Mouse (Mus musculus): Measurements from ENCODE around the gene Nuak1. TPM values are rescaled to one million over a fixed set of nuclear protein-coding genes. Genes with fewer than 3 reads are reported as not detected.

Gene Nuak1
- polyA plus RNA-seq, 1 experiment from 2014 or later: 0.13 TPM

- H3K36me3 ChIP-seq (ENCODE audit: control insufficient read depth, insufficient read depth): no peaks in the 10 kb centered on the region
- no peak overlapping the region for H3K27ac ChIP-seq (ENCODE audit: low read length)
- no peak overlapping the region for H3K4me3 ChIP-seq (ENCODE audit: low read depth, low read length)
- H3K9ac ChIP-seq (ENCODE audit: low read depth, low read length): no peak overlapping the region
- WGBS (ENCODE audit: insufficient replicate concordance): 40% methylated on average over 5 of the region's 5 CpGs
- H3K4me1 ChIP-seq (ENCODE audit: control insufficient read depth, low read depth, low read length): no peaks in the 10 kb centered on the region
- H3K9me3 ChIP-seq (replicated peaks; ENCODE audit: control insufficient read depth, low read length): no peaks in the 10 kb centered on the region
- H3K4me2 ChIP-seq (ENCODE audit: low read depth, low read length): no peak overlapping the region
- H3K27me3 ChIP-seq (ENCODE audit: control insufficient read depth, insufficient read depth, low read depth, low read length): no peaks in the 10 kb centered on the region
- ATAC-seq (ENCODE audit: low read depth): no peak
Measured at GRCm38 (mm10) chr10:84423903-84424302, 16.5 kb downstream of the Nuak1 start.

- Histone ChIP-seq H3K36me3 (ENCODE audit: control insufficient read depth, insufficient read depth) (no peaks in the 10 kb centered on the region), H3K4me1 (ENCODE audit: control insufficient read depth, low read depth, low read length) (no peaks in the 10 kb centered on the region), H3K4me2 (ENCODE audit: low read depth, low read length) (no peak overlapping the region), H3K27ac (ENCODE audit: low read length) (no peak overlapping the region), H3K9me3 (replicated peaks; ENCODE audit: control insufficient read depth, low read length) (no peaks in the 10 kb centered on the region), H3K27me3 (ENCODE audit: control insufficient read depth, insufficient read depth, low read depth, low read length) (no peaks in the 10 kb centered on the region), H3K4me3 (ENCODE audit: low read depth, low read length) (no peak overlapping the region), H3K9ac (ENCODE audit: low read depth, low read length) (no peak overlapping the region)
- 70% methylated on average over 6 of the region's 6 CpGs for WGBS (ENCODE audit: insufficient replicate concordance)
- no peak for ATAC-seq (ENCODE audit: low read depth)
Measured at GRCm38 (mm10) chr10:84420589-84420988, 19.8 kb downstream of the Nuak1 start.

GRCm38 (mm10) chr10:84418421-84418820, 22.0 kb downstream of the Nuak1 start:
- Histone ChIP-seq H3K4me1 (ENCODE audit: control insufficient read depth, low read depth, low read length) (no peaks in the 10 kb centered on the region), H3K4me2 (ENCODE audit: low read depth, low read length) (no peak overlapping the region), H3K36me3 (ENCODE audit: control insufficient read depth, insufficient read depth) (no peaks in the 10 kb centered on the region), H3K9ac (ENCODE audit: low read depth, low read length) (no peak overlapping the region), H3K27me3 (ENCODE audit: control insufficient read depth, insufficient read depth, low read depth, low read length) (no peaks in the 10 kb centered on the region), H3K9me3 (replicated peaks; ENCODE audit: control insufficient read depth, low read length) (no peaks in the 10 kb centered on the region), H3K27ac (ENCODE audit: low read length) (no peak overlapping the region), H3K4me3 (ENCODE audit: low read depth, low read length) (no peak overlapping the region)
- no peak for ATAC-seq (ENCODE audit: low read depth)

GRCm38 (mm10) chr10:84416752-84417151, 23.6 kb downstream of the Nuak1 start:
- H3K9ac ChIP-seq (ENCODE audit: low read depth, low read length): no peak overlapping the region

GRCm38 (mm10) chr10:84414981-84415700, 25.3 kb downstream of the Nuak1 start:
- H3K4me2 ChIP-seq (ENCODE audit: low read depth, low read length): no peak overlapping the region
- H3K9ac ChIP-seq (ENCODE audit: low read depth, low read length): no peak overlapping the region
- no peaks in the 10 kb centered on the region for H3K36me3 ChIP-seq (ENCODE audit: control insufficient read depth, insufficient read depth)
- H3K27me3 ChIP-seq (ENCODE audit: control insufficient read depth, insufficient read depth, low read depth, low read length): no peaks in the 10 kb centered on the region
- H3K9me3 ChIP-seq (replicated peaks; ENCODE audit: control insufficient read depth, low read length): no peaks in the 10 kb centered on the region
- no peak for ATAC-seq (ENCODE audit: low read depth)
- no peak overlapping the region for H3K27ac ChIP-seq (ENCODE audit: low read length)
- no peaks in the 10 kb centered on the region for H3K4me1 ChIP-seq (ENCODE audit: control insufficient read depth, low read depth, low read length)
- WGBS (ENCODE audit: insufficient replicate concordance): 62% methylated on average over 8 of the region's 8 CpGs
- H3K4me3 ChIP-seq (ENCODE audit: low read depth, low read length): no peak overlapping the region

More at GRCm38 (mm10) chr10:84416752-84417151, 23.6 kb downstream of the Nuak1 start:
- H3K27ac ChIP-seq (ENCODE audit: low read length): no peak overlapping the region
- ATAC-seq (ENCODE audit: low read depth): no peak
- no peaks in the 10 kb centered on the region for H3K9me3 ChIP-seq (replicated peaks; ENCODE audit: control insufficient read depth, low read length)
- H3K4me2 ChIP-seq (ENCODE audit: low read depth, low read length): no peak overlapping the region
- no peak overlapping the region for H3K4me3 ChIP-seq (ENCODE audit: low read depth, low read length)
- H3K4me1 ChIP-seq (ENCODE audit: control insufficient read depth, low read depth, low read length): no peaks in the 10 kb centered on the region
- no peaks in the 10 kb centered on the region for H3K36me3 ChIP-seq (ENCODE audit: control insufficient read depth, insufficient read depth)
- WGBS (ENCODE audit: insufficient replicate concordance): 63% methylated on average over 8 of the region's 8 CpGs
- no peaks in the 10 kb centered on the region for H3K27me3 ChIP-seq (ENCODE audit: control insufficient read depth, insufficient read depth, low read depth, low read length)

GRCm38 (mm10) chr10:84413310-84413709, 27.1 kb downstream of the Nuak1 start:
- ATAC-seq (ENCODE audit: low read depth): no peak
- Histone ChIP-seq H3K9me3 (replicated peaks; ENCODE audit: control insufficient read depth, low read length) (no peaks in the 10 kb centered on the region), H3K9ac (ENCODE audit: low read depth, low read length) (no peak overlapping the region), H3K4me2 (ENCODE audit: low read depth, low read length) (no peak overlapping the region), H3K27me3 (ENCODE audit: control insufficient read depth, insufficient read depth, low read depth, low read length) (no peaks in the 10 kb centered on the region), H3K36me3 (ENCODE audit: control insufficient read depth, insufficient read depth) (no peaks in the 10 kb centered on the region), H3K4me3 (ENCODE audit: low read depth, low read length) (no peak overlapping the region), H3K4me1 (ENCODE audit: control insufficient read depth, low read depth, low read length) (no peaks in the 10 kb centered on the region), H3K27ac (ENCODE audit: low read length) (no peak overlapping the region)
- WGBS (ENCODE audit: insufficient replicate concordance): 50% methylated on average over 6 of the region's 6 CpGs

- Histone ChIP-seq H3K4me1 (ENCODE audit: control insufficient read depth, low read depth, low read length) (no peaks in the 10 kb centered on the region), H3K4me3 (ENCODE audit: low read depth, low read length) (no peak overlapping the region), H3K36me3 (ENCODE audit: control insufficient read depth, insufficient read depth) (no peaks in the 10 kb centered on the region), H3K9ac (ENCODE audit: low read depth, low read length) (no peak overlapping the region), H3K9me3 (replicated peaks; ENCODE audit: control insufficient read depth, low read length) (no peaks in the 10 kb centered on the region), H3K27me3 (ENCODE audit: control insufficient read depth, insufficient read depth, low read depth, low read length) (no peaks in the 10 kb centered on the region), H3K4me2 (ENCODE audit: low read depth, low read length) (no peak overlapping the region), H3K27ac (ENCODE audit: low read length) (no peak overlapping the region)
- WGBS (ENCODE audit: insufficient replicate concordance): 50% methylated on average over 12 of the region's 12 CpGs
- ATAC-seq (ENCODE audit: low read depth): no peak
Measured at GRCm38 (mm10) chr10:84412326-84412962, 28.0 kb downstream of the Nuak1 start.

GRCm38 (mm10) chr10:84411122-84412105, 29.0 kb downstream of the Nuak1 start:
- no peaks in the 10 kb centered on the region for H3K9me3 ChIP-seq (replicated peaks; ENCODE audit: control insufficient read depth, low read length)
- no peak for ATAC-seq (ENCODE audit: low read depth)
- H3K4me1 ChIP-seq (ENCODE audit: control insufficient read depth, low read depth, low read length): no peaks in the 10 kb centered on the region
- no peaks in the 10 kb centered on the region for H3K36me3 ChIP-seq (ENCODE audit: control insufficient read depth, insufficient read depth)
- WGBS (ENCODE audit: insufficient replicate concordance): 62% methylated on average over 16 of the region's 16 CpGs
- no peak overlapping the region for H3K4me3 ChIP-seq (ENCODE audit: low read depth, low read length)
- H3K4me2 ChIP-seq (ENCODE audit: low read depth, low read length): no peak overlapping the region
- H3K27ac ChIP-seq (ENCODE audit: low read length): no peak overlapping the region
- H3K27me3 ChIP-seq (ENCODE audit: control insufficient read depth, insufficient read depth, low read depth, low read length): no peaks in the 10 kb centered on the region
- H3K9ac ChIP-seq (ENCODE audit: low read depth, low read length): no peak overlapping the region

Measured in liver, embryonic 16.5 days (tissue).